Mouse (Mus musculus) midbrain, embryonic 16.5 days (tissue): ENCODE data around the gene Ifitm6. TPM values are rescaled to one million over a fixed set of nuclear protein-coding genes. Genes with fewer than 3 reads are reported as not detected.

Experiments
- ATAC-seq: fragments of 200-750 bp; cut with Nextera tagmentation; 2 replicates; pipeline ENCODE4 v1.8.0; 2017; ENCODE audit warnings: moderate TSS enrichment
- H3K27ac ChIP-seq: fragments of 300-500 bp; sonication (generic); 2 replicates; pipeline ENCODE4 v1.5.1; 2014; ENCODE audit warnings: mild to moderate bottlenecking, low read length, mixed read lengths
- H3K27me3 ChIP-seq: fragments of 300-500 bp; sonication (generic); 2 replicates; pipeline ENCODE4 v1.6.1; 2014; ENCODE audit warnings: low read depth, low read length, mixed read lengths; ENCODE audit not compliant: control insufficient read depth, insufficient read depth
- H3K36me3 ChIP-seq: fragments of 300-500 bp; sonication (generic); 2 replicates; pipeline ENCODE4 v1.6.1; 2014; ENCODE audit warnings: mild to moderate bottlenecking, low read length, moderate library complexity, mixed read lengths; ENCODE audit not compliant: control insufficient read depth, insufficient read depth
- H3K4me1 ChIP-seq: fragments of 300-500 bp; sonication (generic); 2 replicates; pipeline ENCODE4 v1.6.1; 2014; ENCODE audit warnings: mild to moderate bottlenecking, low read length, mixed read lengths; ENCODE audit not compliant: control insufficient read depth, insufficient read depth
- H3K4me2 ChIP-seq: fragments of 300-500 bp; sonication (generic); 2 replicates; pipeline ENCODE4 v1.6.1; 2014; ENCODE audit warnings: mild to moderate bottlenecking, low read length, mixed read lengths
- H3K4me3 ChIP-seq: fragments of 300-500 bp; sonication (generic); 2 replicates; pipeline ENCODE4 v1.5.1; 2014; ENCODE audit warnings: low read depth, mild to moderate bottlenecking, low read length, moderate library complexity, mixed read lengths
- H3K9ac ChIP-seq: fragments of 300-500 bp; sonication (generic); 2 replicates; pipeline ENCODE4 v1.6.1; 2014; ENCODE audit warnings: low read depth, low read length, mixed read lengths
- H3K9me3 ChIP-seq: fragments of 300-500 bp; sonication (generic); replicated peaks from 2 replicates; pipeline ENCODE4 v1.6.1; 2014; ENCODE audit warnings: mild to moderate bottlenecking, low read length, mixed read lengths; ENCODE audit not compliant: control insufficient read depth, poor library complexity, severe bottlenecking
- whole genome bisulfite sequencing: fragments of 180-500 bp; shearing (Covaris S2); extraction: QIAGEN DNeasy Blood & Tissue Kit; methylation state at CpG from one replicate; pipeline ENCODE4 v1.1.7; 2014; 5-methylcytosine and 5-hydroxymethylcytosine counted together
- polyA plus RNA-seq: library from polyadenylated mRNA; unstranded; fragments of >200 nt; fragmentation: Nextera tagmentation; extraction: Ambion mirVana; gene quantifications from 2 replicates; pipeline ENCODE4 v1.2.1, GENCODE M21; 2015

Gene Ifitm6
- polyA plus RNA-seq, 1 experiment from 2014 or later: 0.69 TPM

- Histone ChIP-seq H3K4me1 (no peaks in the 10 kb centered on the region), H3K27ac (no peak overlapping the region), H3K27me3 (no peaks in the 10 kb centered on the region), H3K4me3 (no peak overlapping the region), H3K9me3 (no peaks in the 10 kb centered on the region), H3K9ac (no peak overlapping the region), H3K4me2 (no peak overlapping the region), H3K36me3 (no peaks in the 10 kb centered on the region)
- no peak for ATAC-seq
- 81% methylated on average over 5 of the region's 5 CpGs for WGBS
Observed at GRCm38 (mm10) chr7:141003248-141004010, 14.3 kb downstream of the Ifitm6 start.

- ATAC-seq: no peak
- no peaks in the 10 kb centered on the region for H3K36me3 ChIP-seq
- H3K9ac ChIP-seq: no peak overlapping the region
- no peak overlapping the region for H3K4me2 ChIP-seq
- H3K4me1 ChIP-seq: no peaks in the 10 kb centered on the region
- no peaks in the 10 kb centered on the region for H3K27me3 ChIP-seq
- WGBS: 71% methylated on average over 15 of the region's 15 CpGs
- H3K4me3 ChIP-seq: no peak overlapping the region
- H3K9me3 ChIP-seq: no peaks in the 10 kb centered on the region
- no peak overlapping the region for H3K27ac ChIP-seq
Observed at GRCm38 (mm10) chr7:141000881-141001708, 16.6 kb downstream of the Ifitm6 start.

- Histone ChIP-seq H3K4me2 (no peak overlapping the region), H3K9ac (no peak overlapping the region), H3K36me3 (no peaks in the 10 kb centered on the region), H3K27me3 (no peaks in the 10 kb centered on the region), H3K27ac (no peak overlapping the region), H3K4me1 (no peaks in the 10 kb centered on the region), H3K9me3 (no peaks in the 10 kb centered on the region), H3K4me3 (no peak overlapping the region)
- ATAC-seq: no peak
- 94% methylated on average over 11 of the region's 11 CpGs for WGBS
Observed at GRCm38 (mm10) chr7:140998853-140999700, 18.6 kb downstream of the Ifitm6 start.

- Histone ChIP-seq H3K9me3 (no peaks in the 10 kb centered on the region), H3K36me3 (no peaks in the 10 kb centered on the region), H3K27me3 (no peaks in the 10 kb centered on the region), H3K9ac (no peak overlapping the region), H3K4me1 (no peaks in the 10 kb centered on the region), H3K27ac (no peak overlapping the region), H3K4me2 (no peak overlapping the region), H3K4me3 (no peak overlapping the region)
- no peak for ATAC-seq
- 56% methylated on average over 1 of the region's 1 CpGs for WGBS
Observed at GRCm38 (mm10) chr7:140997817-140998216, 19.9 kb downstream of the Ifitm6 start.

GRCm38 (mm10) chr7:140991117-140991689, 26.5 kb downstream of the Ifitm6 start:
- Histone ChIP-seq H3K27ac (no peak overlapping the region), H3K27me3 (no peaks in the 10 kb centered on the region), H3K9ac (no peak overlapping the region), H3K4me1 (no peaks in the 10 kb centered on the region), H3K36me3 (no peaks in the 10 kb centered on the region), H3K4me3 (no peak overlapping the region), H3K4me2 (no peak overlapping the region), H3K9me3 (no peaks in the 10 kb centered on the region)
- ATAC-seq: no peak
- 92% methylated on average over 14 of the region's 14 CpGs for WGBS

- Histone ChIP-seq H3K27me3 (no peaks in the 10 kb centered on the region), H3K4me2 (no peak overlapping the region), H3K36me3 (no peaks in the 10 kb centered on the region), H3K9ac (no peak overlapping the region), H3K4me3 (no peak overlapping the region), H3K27ac (no peak overlapping the region), H3K4me1 (no peaks in the 10 kb centered on the region), H3K9me3 (no peaks in the 10 kb centered on the region)
- WGBS: 78% methylated on average over 5 of the region's 5 CpGs
- ATAC-seq: no peak
Observed at GRCm38 (mm10) chr7:140990622-140991021, 27.1 kb downstream of the Ifitm6 start.

GRCm38 (mm10) chr7:140990185-140990584, 27.5 kb downstream of the Ifitm6 start:
- no peak for ATAC-seq
- Histone ChIP-seq H3K36me3 (no peaks in the 10 kb centered on the region), H3K9me3 (no peaks in the 10 kb centered on the region), H3K9ac (no peak overlapping the region), H3K27me3 (no peaks in the 10 kb centered on the region), H3K27ac (no peak overlapping the region), H3K4me3 (no peak overlapping the region), H3K4me1 (no peaks in the 10 kb centered on the region), H3K4me2 (no peak overlapping the region)
- WGBS: 82% methylated on average over 6 of the region's 6 CpGs

- Histone ChIP-seq H3K27me3 (no peaks in the 10 kb centered on the region), H3K4me3 (no peak overlapping the region), H3K36me3 (no peaks in the 10 kb centered on the region), H3K9me3 (no peaks in the 10 kb centered on the region), H3K9ac (no peak overlapping the region), H3K4me1 (no peaks in the 10 kb centered on the region), H3K4me2 (no peak overlapping the region), H3K27ac (no peak overlapping the region)
- 65% methylated on average over 4 of the region's 4 CpGs for WGBS
- no peak for ATAC-seq
Observed at GRCm38 (mm10) chr7:140989022-140989421, 28.7 kb downstream of the Ifitm6 start.
